Mouse (Mus musculus): ENCODE results near the gene Fkbp10.

- TF ChIP-seq CTCF (IDR thresholded peaks at IDR 0.05; ENCODE audit: borderline replicate concordance, insufficient read depth, low read depth, low read length): no peak
- TF ChIP-seq POLR2A (IDR thresholded peaks at IDR 0.05; ENCODE audit: borderline replicate concordance, insufficient read depth, low read length): no peak
These were observed 49.8 kb downstream of the Fkbp10 start for GRCm38 (mm10) chr11:100465229-100465792.

All from cerebellum, adult 2 months (tissue).